Mouse (Mus musculus) lung, postnatal 14 days (tissue): ENCODE measurements at regions not wholly inside any gene's neighbourhood (a gene's known extent, or its start where the extent isn't known, plus 50 kb on each side); places are given as distances from the start of the nearest gene placed in this dataset.

Experiments used
- DNase-seq: peaks from one replicate; pipeline ENCODE4 v3.0.0; 2021

- peak; percentile 51 for DNase-seq
Measured at GRCm38 (mm10) chr2:169447495-169448280, 139.9 kb downstream of the Gm11011 start.

DNA sequence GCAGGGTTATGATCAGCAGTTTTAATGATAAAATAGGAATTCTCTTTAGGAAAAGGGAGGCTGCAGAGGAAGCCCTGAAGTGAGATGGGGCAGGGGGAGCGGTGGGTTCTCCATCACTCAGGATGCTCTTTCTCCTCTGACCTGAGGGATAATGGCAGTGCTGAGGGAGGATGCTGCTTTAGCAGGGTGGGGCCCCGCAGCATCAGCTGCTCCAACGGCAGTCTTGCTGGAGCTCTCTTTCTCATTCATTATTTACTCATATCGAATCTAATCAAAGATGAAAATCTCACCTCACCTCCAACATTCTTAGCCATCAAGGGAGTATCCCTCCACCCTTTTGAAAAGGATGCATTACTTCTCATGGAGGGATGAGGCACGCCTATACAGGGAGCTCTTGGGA is 141.7 kb downstream of the Gm11011 start:
- no peak for DNase-seq

DNA sequence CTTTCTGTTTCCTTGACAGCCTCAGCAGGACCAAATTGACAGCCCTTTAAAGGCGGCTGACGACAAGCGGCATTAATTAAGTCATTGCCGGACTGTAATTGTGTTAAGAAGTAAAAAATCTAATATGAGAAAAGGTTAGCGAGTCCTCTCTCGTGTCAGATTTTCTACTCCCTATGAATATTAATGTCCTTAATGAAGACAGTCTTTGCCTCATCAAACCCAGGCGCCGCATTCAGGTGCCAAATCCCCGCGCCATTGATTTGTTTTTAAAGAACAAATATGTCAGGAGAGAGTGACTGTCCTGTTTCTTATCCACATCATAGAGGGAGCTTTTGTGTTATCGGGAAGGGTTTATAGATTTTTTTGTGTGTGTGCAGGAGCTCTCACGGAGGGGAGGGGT is 142.2 kb downstream of the Gm11011 start:
- no peak for DNase-seq

- no peak for DNase-seq
Measured at GRCm38 (mm10) chr2:169443271-169443670, 144.3 kb downstream of the Gm11011 start.

GRCm38 (mm10) chr2:169431516-169431915 is 156.0 kb downstream of the Gm11011 start:
- DNase-seq: no peak

DNA sequence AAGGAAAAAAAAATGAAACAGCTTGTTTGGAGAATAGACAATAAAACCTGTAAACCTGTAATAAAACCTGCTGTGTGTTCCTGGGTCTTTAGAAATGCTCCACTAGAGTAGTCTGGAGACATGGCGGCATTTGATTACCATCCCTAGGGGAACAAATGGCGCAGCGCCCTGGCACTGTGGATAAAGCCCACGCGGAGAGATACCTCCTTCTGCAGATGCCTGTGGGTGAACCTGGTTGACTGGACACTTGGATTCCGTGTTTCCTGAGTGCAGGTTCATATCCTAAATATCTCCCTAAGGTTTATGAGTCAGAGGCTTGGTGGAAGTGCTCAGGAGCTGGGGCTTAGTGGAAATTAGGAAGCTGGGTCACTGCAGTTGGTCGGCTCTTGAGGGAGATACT is 158.1 kb downstream of the Gm11011 start:
- no peak for DNase-seq

DNA sequence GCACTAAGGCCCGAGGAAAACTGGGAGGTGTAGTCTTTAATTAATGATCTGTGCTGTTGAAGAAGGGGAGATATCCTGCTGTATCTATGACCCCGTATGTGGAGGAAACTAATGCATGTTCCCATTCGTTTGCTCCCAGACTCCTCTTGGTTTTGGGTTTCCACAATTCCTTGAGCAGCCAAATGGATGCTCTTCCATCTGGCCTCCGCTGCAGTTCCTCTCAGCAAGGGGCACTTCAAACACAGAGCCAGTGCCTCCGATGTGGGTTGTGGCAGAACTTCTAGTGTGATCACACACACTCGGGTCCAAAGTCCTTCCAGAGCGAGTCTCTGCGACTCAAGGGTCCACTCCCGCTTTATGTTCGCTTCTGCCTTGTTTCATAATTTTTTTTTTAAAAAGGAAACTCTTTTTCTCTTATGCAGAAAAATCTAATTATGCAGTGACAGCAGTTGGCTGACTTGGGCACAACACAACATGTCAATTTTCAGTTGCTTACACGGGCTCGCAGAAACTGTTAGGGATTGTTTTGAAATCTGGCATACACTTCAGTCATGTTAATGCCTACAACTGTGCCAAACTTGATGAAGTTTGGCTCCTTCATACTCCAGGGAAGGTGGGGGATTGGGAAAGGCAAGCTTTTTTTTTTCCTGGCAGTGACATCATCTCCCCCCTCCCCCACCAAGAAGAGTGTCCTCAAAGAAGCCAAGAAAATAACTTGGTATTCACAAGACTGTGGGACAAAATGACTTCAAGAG is 163.2 kb downstream of the Gm11011 start:
- peak; percentile 24 for DNase-seq

DNA sequence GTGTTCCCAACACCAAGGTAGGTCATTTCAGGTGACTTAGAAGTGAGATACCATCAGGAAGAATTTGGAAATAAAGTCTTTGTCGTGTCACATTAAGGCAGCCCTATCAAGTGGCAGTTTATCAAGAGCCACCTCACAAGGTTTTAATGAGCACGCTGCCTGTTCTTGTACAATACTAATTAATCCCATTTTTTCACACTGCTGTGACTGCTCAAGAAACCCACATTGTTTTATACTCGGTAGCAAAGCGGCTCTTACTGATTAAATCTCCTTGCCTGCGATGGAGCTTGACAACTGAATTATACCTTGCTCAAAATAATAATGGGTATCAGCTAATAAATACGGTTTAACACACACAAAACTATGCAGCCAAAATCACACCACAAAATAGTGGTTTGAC is 175.2 kb downstream of the Gm11011 start:
- no peak for DNase-seq

DNA sequence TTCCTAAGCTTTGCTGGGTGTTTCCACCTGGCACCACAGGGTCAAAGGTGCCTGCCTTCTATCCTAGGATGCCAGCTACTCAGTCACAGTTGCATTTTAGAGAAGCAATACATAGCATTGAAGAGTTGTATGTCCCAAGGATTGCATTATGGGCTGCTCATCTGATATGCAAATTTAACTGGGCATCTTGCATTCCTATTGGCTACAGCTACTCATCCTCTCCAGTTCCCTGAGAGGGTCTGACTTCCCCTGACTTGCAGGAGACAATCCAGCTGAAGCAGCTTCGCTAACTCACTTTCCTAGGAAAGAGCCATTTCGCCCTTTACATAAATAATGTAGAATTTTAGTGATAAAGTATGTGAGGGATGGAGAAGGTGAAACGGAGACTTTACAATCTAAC is 177.5 kb downstream of the Gm11011 start:
- no peak for DNase-seq

GRCm38 (mm10) chr2:169404908-169405690 is 182.4 kb downstream of the Gm11011 start:
- DNase-seq: no peak

- no peak for DNase-seq
Measured at GRCm38 (mm10) chr2:169397758-169398157, 189.8 kb downstream of the Gm11011 start.

- peak; percentile 16 for DNase-seq
Measured at GRCm38 (mm10) chr2:169397013-169397412, 190.5 kb downstream of the Gm11011 start.

DNA sequence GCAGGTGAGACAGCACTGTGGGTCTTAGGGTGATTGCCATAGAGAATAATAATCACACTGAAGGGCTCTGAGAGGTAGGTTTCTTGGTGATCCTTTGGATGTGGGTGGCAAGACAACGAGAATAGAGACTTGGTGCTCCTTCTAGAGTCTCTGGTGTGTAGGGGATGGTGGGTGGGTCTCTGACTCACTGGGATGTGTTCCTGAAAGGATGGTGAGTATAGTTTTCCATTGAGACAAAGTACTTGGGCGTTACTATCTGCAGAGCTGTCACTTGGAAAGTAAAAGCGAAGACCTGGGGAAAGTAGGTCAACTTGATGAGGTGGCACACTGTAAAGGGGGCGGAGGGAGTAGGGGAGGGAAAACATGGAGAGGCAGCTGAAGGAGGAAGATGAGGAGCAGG is 191.3 kb downstream of the Gm11011 start:
- no peak for DNase-seq

GRCm38 (mm10) chr2:169389611-169390010 is 197.9 kb downstream of the Gm11011 start:
- no peak for DNase-seq

- no peak for DNase-seq
Measured at GRCm38 (mm10) chr2:169388569-169388968, 199.0 kb downstream of the Gm11011 start.

DNA sequence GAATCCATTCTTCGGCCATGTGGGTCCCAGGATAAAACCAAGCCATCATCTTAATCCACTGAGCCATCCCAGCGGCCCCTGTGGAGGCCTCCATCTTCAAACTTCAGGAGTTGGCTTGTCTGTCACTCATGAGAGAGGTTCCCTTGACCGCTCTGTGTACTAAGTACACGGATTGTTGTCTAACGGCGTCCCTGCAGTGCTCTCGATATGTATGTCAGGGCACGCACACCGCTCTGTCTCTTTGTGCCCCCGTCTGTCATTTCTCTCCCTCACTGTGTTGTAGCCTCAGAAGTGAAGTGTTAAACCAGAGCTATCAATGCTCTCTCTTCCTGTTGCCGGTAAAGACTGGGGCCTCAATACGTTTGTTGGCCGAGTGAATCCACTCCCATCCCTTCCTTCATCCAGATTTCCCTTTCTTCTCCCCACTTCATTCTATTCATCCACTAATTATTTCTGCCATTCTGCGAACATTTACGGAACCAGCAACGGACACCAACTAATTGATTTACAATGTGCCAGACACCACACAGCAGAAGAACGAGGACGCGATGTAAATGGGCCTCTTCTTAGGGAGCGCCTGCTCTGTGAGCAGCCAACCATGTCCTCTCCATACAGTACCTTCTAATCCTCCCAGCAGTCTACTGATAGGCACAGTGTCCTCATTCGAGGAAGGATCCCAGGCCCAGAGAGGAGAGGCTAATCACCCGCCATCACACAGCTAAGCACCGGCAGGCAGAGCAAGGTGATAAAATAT is 199.6 kb downstream of the Gm11011 start:
- DNase-seq: no peak

- no peak for DNase-seq
Measured at GRCm38 (mm10) chr2:169383701-169384100, 203.8 kb downstream of the Gm11011 start.

DNA sequence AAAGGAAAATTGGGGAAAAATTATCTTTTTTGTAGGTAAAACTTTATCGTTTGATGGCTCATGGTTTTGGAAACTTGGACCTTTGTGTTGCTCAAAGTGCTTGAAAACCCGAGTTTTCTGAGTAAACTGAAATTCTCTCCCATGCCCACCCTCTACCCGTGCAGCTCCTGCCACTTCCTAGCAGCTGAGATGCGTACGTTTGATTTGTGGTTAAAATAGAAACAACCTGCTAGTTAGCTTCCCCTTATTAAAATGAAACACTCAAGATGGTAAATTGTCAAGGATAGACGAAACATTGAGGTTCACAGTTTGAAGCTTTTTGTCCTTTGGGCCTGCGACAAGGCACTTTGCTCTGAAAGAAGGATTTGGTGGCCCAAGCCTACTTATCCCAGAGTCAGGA is 214.5 kb downstream of the Gm11011 start:
- no peak for DNase-seq

GRCm38 (mm10) chr2:169365046-169365445 is 222.5 kb downstream of the Gm11011 start:
- no peak for DNase-seq

GRCm38 (mm10) chr2:169360272-169360671 is 227.3 kb downstream of the Gm11011 start:
- peak; percentile 25 for DNase-seq

GRCm38 (mm10) chr2:169357400-169357799 is 230.1 kb downstream of the Gm11011 start:
- DNase-seq: no peak

DNA sequence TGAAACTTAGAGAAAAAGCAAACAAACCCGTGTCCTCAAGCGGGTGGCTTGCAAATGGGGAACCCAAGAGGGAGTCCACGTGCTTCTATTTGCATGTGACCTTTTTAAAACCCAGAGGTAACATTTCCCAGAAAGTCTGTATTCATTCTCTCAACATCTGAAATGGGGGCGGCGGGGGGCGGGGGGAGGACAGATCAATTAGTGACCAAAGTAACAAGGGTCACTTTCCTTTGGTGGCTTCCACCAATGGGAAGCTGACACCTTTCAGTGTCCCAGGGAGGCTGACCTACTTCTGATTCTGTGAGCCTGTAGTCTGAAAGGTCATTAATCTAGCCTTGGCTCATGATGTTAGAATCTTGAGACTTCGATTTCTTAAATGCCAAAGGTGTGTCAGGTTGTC is 236.0 kb downstream of the Gm11011 start:
- no peak for DNase-seq

DNA sequence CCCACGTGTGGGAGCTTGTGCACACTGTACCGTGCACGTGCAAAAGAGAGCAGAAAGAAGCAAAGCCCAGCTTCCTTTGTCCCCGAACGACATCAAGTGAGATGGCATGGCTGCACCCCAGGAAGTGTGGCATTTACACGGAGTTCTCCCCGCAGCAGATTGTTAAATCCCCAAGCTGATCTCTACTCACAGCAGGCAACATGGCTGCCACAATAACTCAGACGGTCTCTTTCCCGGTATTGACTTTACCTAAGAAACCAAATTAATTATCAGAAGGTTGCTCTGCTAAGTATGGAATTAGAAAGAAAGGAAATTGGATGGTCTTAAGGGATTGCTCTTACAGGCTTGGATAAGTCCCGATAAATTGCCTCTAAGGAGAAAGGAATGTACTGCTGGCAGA is 241.4 kb downstream of the Gm11011 start:
- no peak for DNase-seq
